Mouse (Mus musculus) yolk sac, embryonic 10.5 days (tissue): ENCODE measurements at regions not wholly inside any gene's neighbourhood (a gene's known extent, or its start where the extent isn't known, plus 50 kb on each side); places are given as distances from the start of the nearest gene placed in this dataset.
"Not testable (repeated sequence)": the region's sequence is repeated elsewhere in the genome, so short reads cannot be mapped to it uniquely, and the experiment has no call there.

ENCODE experiments used
- DNase-seq: peaks from one replicate; pipeline ENCODE4 v3.0.0-alpha.2; 2017; ENCODE audit warnings: low spot score

DNA sequence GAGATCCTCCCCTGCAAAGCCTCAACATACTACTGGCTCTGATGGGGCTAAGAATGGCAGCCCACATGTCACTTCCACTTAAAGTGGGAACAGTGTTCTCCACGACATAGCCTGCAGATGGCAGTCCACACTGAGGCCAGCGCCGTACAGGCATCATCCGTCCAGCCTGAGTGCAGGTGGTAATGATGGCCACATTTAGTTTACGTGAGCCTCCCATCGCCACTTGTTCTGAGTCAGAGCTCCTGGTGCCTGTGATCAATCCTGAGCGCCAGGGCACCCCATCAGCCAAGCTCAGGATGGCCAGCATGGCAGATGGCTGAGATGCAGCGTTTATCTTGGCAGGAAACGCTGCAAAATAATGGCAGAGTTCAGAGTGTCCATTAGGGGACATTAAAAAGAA lies 159.6 kb downstream of the Adgrd1 start:
- no peak for DNase-seq

DNA sequence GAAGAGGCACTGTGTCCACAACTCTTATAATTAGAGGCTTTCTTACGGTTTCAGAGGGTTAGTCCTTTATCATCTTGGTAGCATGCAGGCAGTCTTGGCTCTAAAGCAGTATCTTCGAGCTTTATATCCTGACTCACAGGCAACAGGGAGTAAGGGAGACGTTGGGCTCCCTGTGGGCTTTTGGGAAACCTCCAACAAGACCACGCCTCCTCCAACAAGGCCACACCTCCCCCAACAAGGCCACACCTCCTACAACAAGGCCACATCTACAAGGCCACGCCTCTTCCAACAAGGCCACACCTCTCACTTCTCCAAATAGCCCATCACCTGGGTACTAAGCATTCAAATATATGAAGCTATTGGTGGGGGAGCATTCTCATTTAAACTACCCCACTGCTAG lies 160.7 kb downstream of the Adgrd1 start:
- DNase-seq: no peak

DNA sequence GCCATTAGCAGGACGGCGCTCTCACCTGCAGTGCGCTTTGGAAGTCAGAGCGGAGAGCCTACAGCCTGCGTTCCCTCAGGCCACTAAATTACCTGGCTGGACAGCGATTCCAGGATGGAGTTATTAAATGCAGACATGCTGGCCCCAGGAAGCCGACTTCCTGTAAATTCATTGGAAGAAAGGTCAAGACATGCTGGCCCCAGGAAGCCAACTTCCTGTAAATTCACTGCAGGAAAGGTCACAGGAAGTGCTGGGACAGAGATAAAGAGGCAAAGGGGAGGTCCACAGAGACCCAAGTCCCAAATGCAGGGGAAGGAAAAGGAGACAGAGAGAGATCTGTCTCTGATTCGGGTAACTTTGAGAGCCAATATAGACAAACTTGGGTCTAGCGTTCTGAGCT lies 164.1 kb downstream of the Adgrd1 start:
- peak; percentile 9 for DNase-seq

DNA sequence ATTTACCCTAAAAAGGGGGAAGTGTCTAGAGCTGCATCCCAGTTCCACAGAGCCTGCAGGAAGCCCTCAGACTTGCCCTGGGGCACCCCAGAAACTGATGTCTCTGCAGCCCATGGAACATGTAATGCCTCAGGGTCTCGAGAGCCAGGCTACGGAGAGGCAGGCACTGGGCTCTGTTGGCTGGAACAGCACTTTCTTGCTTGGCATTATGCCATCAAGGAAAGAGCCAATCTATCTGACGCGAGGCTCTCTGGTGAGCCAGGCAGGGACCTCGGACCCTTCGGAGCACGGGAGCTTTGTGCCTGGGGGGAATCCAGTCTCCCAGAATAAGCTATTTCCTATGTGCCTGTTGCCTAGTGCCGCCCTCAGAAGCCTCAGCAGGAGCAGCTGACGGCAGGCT lies 166.6 kb downstream of the Adgrd1 start:
- no peak for DNase-seq

DNA sequence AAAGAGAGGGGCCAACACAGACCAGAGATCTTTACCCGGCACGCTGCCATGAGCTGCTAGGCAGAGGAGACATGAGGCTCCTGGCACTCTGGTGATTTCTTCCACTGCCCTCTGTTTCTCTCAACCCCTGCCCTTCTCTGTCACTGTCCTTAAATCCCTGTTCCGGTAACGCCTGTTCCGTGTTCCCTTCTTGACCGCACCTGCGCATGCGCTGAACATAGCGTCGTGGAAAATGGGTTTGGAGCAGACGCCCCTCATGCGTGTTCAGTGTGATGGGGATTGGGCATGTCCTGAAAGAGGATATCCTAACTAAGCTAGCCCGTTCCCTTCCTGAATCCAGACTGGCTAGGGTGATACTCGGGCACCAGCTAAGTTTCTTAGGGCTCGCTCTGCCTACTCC lies 167.8 kb downstream of the Adgrd1 start:
- DNase-seq: no peak

DNA sequence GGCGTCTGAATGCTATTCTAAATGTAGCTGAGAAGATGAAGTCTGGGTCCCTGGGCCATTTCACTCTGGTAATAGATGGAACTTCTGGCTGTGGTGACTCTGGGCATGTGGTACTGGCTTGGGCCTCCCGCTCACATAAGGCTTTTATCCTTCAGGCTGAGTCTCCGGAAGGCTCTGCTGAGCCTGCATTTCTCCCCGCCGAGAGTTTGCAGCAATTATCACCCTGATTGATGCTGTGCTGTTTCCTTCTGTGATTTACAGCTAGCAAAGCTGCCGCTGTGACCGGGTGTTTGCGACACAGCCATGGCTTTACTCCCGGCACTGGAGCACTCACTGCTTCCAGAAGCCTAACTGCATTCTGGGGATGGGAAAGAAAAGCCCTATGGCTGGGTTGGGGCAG lies 171.9 kb downstream of the Adgrd1 start:
- DNase-seq: no peak

DNA sequence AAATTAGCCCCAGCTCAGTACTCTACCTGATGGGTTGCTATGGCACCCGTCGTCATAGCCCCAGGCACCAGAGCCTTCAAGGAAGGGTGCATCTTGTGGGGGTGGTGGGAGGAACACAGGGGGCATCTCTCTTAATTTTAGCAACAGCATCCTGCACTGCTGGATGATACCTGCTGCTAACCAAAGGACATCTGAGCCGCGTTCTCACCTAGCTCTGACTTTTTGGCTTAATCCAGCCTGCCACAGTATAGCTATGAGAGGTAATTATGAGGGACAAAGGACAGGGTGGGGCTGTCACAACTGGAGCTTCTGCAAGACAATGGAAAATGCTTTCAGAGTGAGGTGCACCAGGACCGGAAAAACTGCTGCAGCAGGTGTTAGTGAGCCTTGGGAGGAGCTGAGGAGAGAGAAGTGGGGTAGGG lies 173.5 kb downstream of the Adgrd1 start:
- no peak for DNase-seq

DNA sequence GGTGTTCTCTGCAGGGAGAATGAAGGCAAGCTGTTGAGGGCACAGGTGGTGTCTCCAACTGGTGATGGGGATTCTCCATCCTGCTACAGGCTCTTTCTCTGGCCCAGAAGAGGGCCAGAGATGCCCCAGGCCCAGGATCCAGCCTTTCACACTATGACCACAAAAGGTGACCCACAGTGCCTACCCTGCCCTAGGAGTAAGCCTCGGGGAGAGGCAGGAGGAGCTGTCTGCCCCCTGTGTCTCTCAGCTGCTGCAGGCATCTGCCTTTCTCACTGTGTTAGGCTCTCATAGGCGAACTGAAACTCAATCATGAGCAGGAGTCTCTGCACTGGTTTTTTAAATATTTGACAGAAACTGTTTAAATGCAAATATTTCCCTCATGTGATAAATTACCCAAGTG lies 184.9 kb downstream of the Adgrd1 start:
- DNase-seq: no peak

DNA sequence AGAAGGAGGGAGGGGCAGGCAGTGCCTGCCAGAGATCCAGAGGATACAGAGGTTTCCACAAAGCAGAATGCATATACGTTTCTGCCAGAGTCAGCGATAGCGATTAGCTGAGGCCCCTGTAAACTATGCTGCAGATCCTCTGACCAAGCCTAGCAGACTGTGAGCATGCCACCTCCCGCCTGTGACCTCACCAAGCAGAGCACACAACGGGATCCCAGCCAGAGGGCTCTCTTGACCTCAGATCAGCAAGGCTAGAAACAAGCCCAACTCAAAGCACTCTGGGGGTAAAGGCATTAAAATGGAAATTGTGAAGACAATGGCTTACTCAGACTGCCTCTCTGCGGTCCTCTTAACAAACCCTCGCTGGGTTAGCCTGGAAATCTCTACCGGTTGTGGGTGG lies 185.6 kb downstream of the Adgrd1 start:
- DNase-seq: no peak

DNA sequence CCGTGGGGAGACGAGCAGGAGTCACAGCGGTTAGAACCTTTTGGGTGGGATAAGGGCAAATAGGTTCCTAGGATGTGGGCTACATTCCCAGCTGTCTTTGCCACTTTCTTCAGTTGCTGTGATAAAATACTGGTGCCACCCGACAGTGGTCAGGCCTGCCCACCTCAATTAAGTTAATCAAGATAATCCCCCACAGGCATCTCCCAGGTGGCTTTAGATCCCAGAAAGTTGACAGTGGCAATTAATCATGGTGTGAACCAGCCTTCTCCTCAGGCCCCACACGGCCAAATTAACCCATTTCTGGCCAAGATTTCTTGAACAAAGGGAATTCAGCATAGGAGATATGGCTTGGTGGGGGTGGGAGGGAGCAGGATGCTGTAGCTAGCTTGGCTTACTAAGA lies 186.3 kb downstream of the Adgrd1 start:
- no peak for DNase-seq

DNA sequence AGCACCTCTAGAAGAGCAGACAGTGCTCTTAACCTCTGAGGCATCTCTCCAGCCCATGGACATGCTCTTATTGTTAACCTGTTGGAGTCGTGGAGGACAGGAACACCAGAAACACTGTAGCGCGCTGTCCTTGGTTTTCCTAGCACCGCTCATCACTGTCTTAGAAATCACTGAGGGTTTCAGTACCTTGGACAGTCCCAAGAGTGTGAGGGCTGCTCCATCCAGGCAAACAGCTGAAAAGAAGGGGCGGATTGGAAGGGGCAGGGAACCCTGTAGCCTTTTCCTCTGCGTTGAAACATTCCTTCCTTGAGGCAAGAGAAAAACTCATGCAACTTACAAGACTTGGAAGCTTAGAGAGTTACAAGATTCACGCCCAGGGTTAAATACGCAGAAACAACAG lies 190.9 kb downstream of the Adgrd1 start:
- peak; percentile 25 for DNase-seq

DNA sequence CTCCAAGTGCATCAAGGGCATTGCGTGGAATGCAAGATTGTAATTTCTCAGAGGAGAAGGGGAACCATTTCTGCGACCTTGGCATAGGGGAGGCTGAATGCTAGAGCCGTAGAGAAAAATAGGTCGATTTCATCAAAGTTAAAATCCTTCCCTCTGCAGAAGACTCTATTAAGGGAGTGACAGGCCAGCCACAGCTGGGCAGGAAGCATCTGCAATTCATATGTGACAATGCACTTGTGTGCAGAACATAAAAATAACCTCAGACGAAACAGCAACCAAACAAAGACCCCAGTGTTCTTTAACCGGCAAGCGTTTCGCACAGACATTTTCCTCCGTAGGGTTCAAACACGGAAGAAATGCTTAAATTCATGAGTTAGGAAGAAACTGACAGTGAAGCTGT lies 196.3 kb downstream of the Adgrd1 start:
- DNase-seq: not testable (repeated sequence)

DNA sequence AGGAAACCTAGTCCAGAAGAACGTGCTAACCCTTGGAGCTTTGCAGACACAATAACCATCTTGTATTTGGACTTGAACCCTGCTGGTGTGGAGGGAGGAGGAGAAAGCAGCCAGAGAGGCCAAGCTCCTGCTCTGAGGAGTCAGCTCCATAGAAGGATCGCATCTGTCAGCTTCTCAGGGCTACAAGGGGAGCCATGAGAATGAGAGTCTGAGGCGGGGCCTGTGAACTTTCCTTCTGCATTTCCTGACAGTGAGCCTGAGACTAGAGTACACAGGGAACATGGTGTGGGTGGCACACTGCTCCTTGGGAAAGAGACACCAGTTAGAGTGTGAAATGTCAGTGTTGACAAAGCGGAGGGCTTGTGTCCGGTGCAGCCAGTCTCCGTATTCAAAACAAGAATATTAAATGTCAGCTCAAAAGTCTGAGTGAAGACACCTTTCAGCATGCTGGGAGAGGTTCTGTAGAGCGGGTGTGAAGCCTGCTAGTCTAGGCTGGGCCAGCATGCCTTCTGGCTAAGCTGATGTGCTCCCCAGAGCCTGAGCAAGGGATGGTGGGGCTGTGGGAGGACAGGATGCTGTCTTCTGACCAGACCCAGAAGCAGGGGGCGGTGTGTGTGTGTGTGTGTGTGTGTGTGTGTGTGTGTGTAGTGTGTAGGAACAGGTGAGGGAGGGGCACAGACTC lies 198.5 kb downstream of the Adgrd1 start:
- DNase-seq: not testable (repeated sequence)

DNA sequence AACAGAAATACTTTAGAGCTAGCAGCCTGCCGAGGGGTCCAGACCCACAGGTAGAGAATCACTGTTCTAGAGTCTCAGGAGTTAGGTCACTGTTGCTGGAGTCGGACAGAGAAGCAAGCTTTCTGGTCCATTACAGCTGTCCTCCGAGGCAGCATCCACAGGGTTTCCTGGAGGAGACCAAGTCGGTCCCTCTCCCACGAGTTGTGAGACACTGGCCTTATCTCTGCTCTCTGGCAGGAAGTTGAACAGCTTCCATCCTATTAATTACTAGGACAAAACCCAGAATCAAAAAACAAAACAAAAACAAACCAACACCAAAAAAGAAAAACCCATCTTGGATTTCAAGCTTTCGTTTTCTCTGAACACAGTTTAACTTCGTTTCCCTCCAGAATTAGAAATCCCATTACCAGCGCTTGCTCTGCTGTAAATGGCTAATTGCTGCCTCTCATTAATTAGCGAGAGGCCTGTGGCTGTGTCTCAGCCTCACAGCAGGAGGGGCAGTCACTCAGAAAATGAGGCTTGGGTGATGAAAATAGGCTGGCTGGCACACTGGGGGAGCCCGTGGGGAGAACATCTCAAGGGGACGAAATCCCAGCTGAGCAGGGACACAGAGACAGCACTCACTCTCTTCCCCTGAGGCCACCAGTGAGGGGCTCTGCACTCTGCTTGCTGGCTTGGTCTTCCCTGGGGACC lies 201.3 kb downstream of the Adgrd1 start:
- no peak for DNase-seq

DNA sequence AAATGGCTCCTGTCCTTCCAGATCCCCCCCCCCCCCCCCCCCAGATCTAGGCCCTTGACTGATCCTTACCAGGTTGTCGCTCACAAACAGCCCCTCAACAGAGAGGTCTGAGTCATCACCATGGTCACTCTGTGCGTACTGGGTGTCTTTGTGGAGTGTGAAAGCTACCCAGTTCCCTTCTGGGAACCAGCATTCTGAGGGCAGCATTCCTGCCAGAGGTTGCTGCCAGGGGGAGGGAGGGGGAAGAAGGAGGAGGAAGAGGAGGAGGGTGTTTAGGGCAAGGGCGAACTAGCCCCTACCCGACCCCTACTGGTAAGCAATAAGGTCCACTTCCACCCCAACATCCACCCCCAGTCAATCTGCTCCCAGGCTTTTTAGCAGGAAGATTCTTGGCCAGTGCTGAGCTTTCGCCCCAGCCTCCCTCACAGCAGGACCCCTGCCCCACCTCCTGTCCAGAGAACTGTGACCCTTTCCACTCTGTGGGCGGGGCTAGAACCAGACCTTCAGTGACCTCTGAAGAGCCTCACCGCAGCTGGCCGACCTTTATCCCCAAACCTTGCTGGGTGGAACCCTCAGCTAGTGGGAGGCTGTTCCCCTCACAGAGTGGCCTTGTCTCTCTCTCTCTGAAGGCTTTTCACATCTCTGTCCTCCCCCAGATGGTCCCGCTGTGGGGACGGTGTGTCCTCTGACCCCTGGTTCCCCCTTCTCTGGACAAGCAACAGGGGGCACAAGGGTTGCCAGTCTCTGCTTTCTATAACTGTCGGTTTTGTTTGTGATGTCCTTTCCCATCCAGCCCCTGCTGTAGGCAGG lies 202.2 kb upstream of the Sfswap start:
- peak; percentile 36 for DNase-seq

DNA sequence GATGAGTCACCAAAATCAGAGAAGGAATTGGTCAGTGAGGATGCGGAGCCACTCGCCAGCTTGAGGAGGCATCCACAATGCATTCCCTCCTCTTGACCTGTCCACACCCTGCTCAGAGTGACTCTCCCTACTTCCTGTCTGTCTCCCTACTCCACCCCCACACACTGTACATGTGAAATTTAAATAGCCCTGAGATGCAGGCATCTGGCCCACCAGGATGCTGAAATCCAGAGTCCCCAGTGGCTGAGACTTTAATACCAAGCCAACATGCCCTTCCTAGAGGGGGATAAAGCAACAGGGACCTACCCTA lies 201.6 kb upstream of the Sfswap start:
- no peak for DNase-seq

DNA sequence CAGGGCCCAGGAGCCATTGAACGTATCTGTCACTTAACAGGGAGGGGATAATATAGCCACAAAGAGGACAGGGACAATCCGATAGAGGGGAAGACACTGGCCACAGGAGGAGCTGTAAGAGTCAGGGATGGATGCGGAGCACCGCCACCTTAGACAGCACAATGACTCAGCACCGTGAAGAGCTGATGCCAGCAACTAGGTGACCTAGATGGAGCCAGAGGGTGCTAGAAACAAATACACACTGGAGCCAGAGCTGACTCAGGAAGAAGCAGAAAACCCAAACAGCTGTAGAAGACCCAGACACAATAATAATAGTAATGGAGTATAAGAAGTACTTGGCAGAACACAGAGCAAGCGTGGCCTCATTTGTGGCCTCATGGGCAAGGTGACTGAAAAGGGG lies 200.6 kb upstream of the Sfswap start:
- DNase-seq: no peak

DNA sequence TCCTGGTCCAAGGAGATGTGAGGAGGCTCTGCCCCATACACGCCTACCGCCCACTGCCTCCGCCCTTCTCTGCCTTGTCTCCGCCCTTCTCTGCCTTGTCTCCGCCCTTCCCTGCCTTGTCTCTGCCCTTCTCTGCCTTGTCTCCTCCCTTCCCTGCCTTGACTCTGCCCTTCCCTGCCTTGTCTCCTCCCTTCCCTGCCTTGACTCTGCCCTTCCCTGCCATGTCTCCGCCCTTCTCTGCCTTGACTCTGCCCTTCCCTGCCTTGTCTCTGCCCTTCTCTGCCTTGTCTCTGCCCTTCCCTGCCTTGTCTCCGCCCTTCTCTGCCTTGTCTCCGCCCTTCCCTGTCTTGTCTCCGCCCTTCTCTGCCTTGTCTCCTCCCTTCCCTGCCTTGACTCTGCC lies 185.4 kb upstream of the Sfswap start:
- no peak for DNase-seq

DNA sequence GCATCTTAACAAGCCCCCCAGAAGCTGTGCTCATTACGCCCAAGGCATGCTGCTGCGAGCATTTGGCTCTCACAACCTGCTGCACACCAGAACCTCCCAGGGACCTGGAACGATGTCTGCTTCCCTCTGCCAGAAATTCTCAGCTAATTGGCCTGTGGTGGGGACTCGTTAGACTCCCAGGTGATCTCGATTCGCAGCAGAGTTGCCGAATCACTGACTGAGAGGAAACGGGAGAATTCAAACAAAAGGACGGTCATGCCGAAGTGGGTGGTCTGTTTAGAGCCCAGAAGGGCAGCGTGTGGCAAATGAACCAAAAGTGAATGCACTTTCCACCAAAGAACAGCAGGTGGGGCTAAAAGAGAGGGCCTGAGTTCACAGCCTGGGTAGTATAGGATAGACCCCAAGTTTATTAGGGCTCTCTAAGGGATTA lies 169.9 kb upstream of the Sfswap start:
- DNase-seq: no peak

DNA sequence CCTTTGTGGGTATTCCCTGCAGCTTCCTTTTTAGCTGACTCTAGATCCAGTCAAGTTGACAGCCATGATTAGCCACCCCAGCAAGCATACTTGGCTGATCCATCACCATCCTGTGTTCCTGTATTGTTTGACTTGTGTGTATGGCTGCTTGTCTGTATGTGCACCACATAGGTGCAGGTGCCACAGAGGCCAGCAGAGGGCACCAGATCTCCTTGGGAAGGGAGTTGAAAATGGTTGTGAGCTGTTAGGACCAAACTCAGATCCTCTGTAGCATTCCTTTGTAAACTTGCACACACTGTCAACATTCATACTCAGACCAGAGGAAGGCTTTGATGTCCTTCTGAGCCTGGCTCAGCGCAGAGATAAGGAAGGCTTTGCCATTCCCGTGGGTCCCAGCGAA lies 169.0 kb upstream of the Sfswap start:
- no peak for DNase-seq

DNA sequence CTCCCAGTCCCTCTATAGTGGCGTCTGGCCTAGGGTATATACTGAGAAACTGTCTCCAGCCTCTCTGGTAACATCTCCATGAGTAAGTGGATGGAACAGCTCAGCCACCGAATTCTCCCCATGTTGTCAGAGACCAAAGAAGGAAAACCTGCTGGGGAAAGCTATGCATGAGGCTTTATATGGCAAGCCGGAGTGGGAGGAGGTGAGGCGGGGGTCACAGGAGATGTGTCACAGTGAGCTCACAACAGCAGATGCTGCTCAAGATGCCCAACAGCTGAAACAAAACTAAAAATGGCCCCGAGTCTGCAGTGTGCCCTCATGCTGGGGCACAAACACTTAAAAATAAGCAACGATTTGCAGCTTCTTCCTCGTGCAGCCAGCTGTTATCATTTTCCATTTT lies 162.5 kb upstream of the Sfswap start:
- no peak for DNase-seq

DNA sequence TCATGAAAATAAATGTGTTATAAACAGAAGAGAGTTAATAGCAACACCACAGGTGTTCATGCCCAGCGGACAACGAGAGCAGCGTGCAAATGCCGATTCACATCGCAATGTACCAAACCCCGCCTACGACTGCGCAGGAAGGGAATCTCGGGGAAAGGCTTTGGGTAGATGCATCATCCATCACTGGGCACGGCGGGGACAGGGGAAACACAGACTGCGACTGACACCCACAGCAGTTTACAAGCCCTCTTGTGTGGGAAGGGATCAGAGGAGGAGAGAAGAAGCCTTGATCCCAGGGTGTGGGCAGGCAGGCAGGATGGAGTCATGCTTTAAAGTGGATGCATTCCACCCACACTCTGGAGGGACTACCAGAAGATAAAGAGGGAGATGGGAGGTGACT lies 157.0 kb upstream of the Sfswap start:
- no peak for DNase-seq

DNA sequence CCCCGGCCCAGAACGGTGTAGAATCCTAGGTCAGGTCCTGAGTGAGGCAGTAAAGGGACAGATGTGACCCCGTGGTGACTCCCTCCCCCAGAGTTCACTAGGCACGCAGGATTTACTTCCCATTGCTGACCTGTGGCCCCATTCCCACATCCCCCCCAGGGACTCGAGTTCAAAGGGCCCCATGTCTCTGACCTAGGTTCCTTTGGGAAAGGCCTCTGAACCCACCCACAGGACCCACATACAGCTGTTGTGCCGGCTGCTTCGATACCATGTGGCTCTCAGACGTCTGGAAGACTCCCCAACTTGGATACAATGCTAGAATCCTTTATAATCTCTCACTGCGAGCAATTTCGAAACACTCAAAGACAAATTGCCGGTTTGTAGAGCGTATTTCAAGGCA lies 151.0 kb upstream of the Sfswap start:
- DNase-seq: no peak
